Mouse (Mus musculus) embryonic facial prominence, embryonic 12.5 days (tissue): ENCODE measurements around the gene Laptm5. TPM values are rescaled to one million over a fixed set of nuclear protein-coding genes. Genes with fewer than 3 reads are reported as not detected.

Experiments
- ATAC-seq: fragments of 200-750 bp; cut with Nextera tagmentation; 2 replicates; pipeline ENCODE4 v1.8.0; 2017; ENCODE audit not compliant: insufficient number of reproducible peaks, insufficient read depth, low FRiP score, low TSS enrichment
- H3K27ac ChIP-seq: fragments of 300-500 bp; sonication (generic); 2 replicates; pipeline ENCODE4 v1.5.1; 2016; ENCODE audit warnings: mild to moderate bottlenecking
- H3K27me3 ChIP-seq: fragments of 300-500 bp; sonication (generic); 2 replicates; pipeline ENCODE4 v1.6.1; 2016; ENCODE audit warnings: mild to moderate bottlenecking, moderate library complexity
- H3K36me3 ChIP-seq: fragments of 300-500 bp; sonication (generic); 2 replicates; pipeline ENCODE4 v1.6.1; 2016; ENCODE audit warnings: mild to moderate bottlenecking
- H3K4me1 ChIP-seq: fragments of 300-500 bp; sonication (generic); 2 replicates; pipeline ENCODE4 v1.6.1; 2016
- H3K4me2 ChIP-seq: fragments of 300-500 bp; sonication (generic); replicated peaks from 2 replicates; pipeline ENCODE4 v1.6.1; 2016; ENCODE audit warnings: mild to moderate bottlenecking, moderate library complexity
- H3K4me3 ChIP-seq: fragments of 300-500 bp; sonication (generic); 2 replicates; pipeline ENCODE4 v1.5.1; 2016; ENCODE audit warnings: mild to moderate bottlenecking
- H3K9ac ChIP-seq: fragments of 300-500 bp; sonication (generic); 2 replicates; pipeline ENCODE4 v1.6.1; 2016; ENCODE audit warnings: mild to moderate bottlenecking, moderate library complexity
- H3K9me3 ChIP-seq: fragments of 300-500 bp; sonication (generic); 2 replicates; pipeline ENCODE4 v1.6.1; 2016; ENCODE audit warnings: mild to moderate bottlenecking, moderate library complexity
- whole genome bisulfite sequencing: fragments of 180-500 bp; shearing (Covaris S2); methylation state at CpG from one replicate; pipeline ENCODE4 v1.1.7; 2016; 5-methylcytosine and 5-hydroxymethylcytosine counted together
- polyA plus RNA-seq: library from polyadenylated mRNA; unstranded; fragments of >200 nt; fragmentation: Nextera tagmentation; extraction: Ambion mirVana; gene quantifications from 2 replicates; pipeline ENCODE4 v1.2.1, GENCODE M21; 2016

Laptm5 gene
- polyA plus RNA-seq, 1 experiment from 2014 or later: 19.5 TPM

DNA sequence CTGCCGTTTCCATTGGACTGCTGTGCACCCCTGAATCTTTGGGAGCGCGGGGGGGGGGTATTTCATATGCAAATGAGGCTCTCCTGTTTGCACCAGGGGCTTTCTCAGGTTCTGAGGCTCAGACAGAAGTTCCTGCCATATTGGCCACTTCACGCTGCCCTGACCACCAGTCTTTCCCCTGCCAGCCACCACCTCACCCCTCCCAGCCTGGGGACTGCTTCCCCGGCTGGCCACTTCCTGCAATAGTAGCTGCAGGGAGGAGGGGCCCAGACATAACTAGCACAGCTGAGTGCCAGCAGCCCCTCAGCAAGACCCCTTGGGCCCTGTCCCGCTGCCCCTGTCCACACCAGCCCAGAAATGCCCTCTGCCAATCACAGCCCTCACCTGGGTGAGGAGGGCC is 13.3 kb downstream of the Laptm5 start:
- no peak overlapping the region for H3K9ac ChIP-seq
- H3K4me2 ChIP-seq: no peak overlapping the region
- ATAC-seq: no peak
- H3K9me3 ChIP-seq: no peaks in the 10 kb centered on the region
- no peaks in the 10 kb centered on the region for H3K27me3 ChIP-seq
- no peak overlapping the region for H3K4me3 ChIP-seq
- WGBS: 53% methylated on average over 6 of the region's 6 CpGs
- no peaks in the 10 kb centered on the region for H3K36me3 ChIP-seq
- no peak overlapping the region for H3K27ac ChIP-seq
- H3K4me1 ChIP-seq: peaks cover 5% of the 10 kb centered on the region

DNA sequence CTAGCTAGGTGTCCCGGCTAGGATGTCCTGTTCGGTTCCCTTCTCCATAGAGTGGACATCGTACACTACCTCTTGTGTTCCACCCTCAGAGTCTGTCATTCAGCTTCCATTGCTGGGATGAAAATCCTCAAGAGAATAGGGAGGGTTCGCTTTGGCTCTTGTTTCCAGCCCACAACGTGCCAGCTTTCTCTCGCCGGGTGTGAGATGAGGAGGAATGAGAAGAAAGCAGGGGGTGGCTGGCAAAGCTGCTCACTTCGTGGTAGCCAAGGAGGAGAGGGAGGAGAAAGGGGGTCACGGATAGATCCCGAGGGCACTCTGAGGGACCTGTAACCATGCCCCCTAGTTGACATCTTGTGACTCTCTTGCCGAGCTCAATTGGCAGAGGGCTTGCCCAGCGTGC is 14.9 kb downstream of the Laptm5 start:
- H3K9ac ChIP-seq: no peak overlapping the region
- no peak overlapping the region for H3K27ac ChIP-seq
- no peak overlapping the region for H3K4me3 ChIP-seq
- H3K9me3 ChIP-seq: no peaks in the 10 kb centered on the region
- 87% methylated on average over 12 of the region's 12 CpGs for WGBS
- no peaks in the 10 kb centered on the region for H3K27me3 ChIP-seq
- no peak overlapping the region for H3K4me2 ChIP-seq
- no peaks in the 10 kb centered on the region for H3K36me3 ChIP-seq
- peaks cover 3% of the 10 kb centered on the region; the same call in 1 of the 2 replicates for H3K4me1 ChIP-seq
- no peak for ATAC-seq

DNA sequence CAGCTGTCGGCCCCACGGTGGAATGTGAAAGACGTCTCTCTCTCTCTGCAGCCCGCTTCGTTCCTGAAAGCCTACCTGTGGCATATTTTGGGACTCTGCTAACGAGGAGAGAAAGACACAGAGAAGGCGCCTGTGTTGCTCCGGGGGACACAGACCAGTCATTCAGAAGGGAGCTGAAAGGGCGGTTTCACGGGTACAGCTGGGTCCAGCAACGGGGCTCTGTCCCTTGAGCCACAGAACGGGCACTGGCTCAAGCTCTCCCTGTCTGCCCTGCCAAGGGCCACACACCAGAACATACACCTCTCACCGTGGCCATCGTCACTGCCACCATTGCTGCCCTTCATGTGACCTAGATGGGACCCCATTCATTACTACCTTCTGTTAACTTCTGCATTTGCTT is 29.7 kb downstream of the Laptm5 start:
- H3K9ac ChIP-seq: no peak overlapping the region
- no peak for ATAC-seq
- H3K36me3 ChIP-seq: no peaks in the 10 kb centered on the region
- peaks cover 3% of the 10 kb centered on the region; the same call in 1 of the 2 replicates for H3K4me1 ChIP-seq
- no peaks in the 10 kb centered on the region for H3K9me3 ChIP-seq
- no peak overlapping the region for H3K4me2 ChIP-seq
- H3K27me3 ChIP-seq: no peaks in the 10 kb centered on the region; the same call in none of the 2 replicates
- WGBS: 40% methylated on average over 14 of the region's 14 CpGs
- no peak overlapping the region for H3K27ac ChIP-seq
- H3K4me3 ChIP-seq: no peak overlapping the region

GRCm38 (mm10) chr4:130944112-130944511 is 31.2 kb downstream of the Laptm5 start, which contains the start of gene Matn1:
Gene Matn1, plus strand, starts transcription at chr4:130944385.
- no peaks in the 10 kb centered on the region for H3K36me3 ChIP-seq
- H3K9ac ChIP-seq: no peak within 1 kb of the TSS
- WGBS: 46% methylated on average over 6 of the region's 6 CpGs
- H3K9me3 ChIP-seq: no peaks in the 10 kb centered on the region
- no peaks in the 10 kb centered on the region; the same call in 1 of the 2 replicates for H3K27me3 ChIP-seq
- no peak within 1 kb of the TSS for H3K4me3 ChIP-seq
- no peak within 1 kb of the TSS for H3K27ac ChIP-seq
- no peak within 1 kb of the TSS for H3K4me2 ChIP-seq
- ATAC-seq: 0 out of 2 replicates have a peak, but pooled peaks have one; percentile 30
- H3K4me1 ChIP-seq: peaks cover 3% of the 10 kb centered on the region; the same call in 1 of the 2 replicates

DNA sequence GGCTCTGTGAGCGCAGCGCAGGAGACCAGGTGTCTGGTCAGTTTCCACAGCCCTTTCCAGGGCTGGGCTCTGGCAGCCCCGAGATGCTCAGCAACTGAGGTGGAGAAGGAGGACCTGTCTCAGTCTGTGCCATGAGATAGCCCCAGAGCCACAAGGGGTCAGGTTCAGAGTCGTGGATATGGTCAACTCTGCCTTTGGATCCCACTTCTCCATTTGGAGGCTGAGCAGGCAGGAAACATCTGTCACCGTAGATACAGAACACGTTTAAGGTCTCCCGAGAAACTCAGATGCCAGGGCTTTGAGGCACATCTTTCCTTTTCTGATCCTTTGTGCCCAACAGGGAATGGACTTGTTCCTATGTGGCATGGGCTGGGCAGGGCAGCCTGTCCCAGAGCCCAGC is 31.9 kb downstream of the Laptm5 start:
- no peak for ATAC-seq
- peaks cover 3% of the 10 kb centered on the region; the same call in 1 of the 2 replicates for H3K4me1 ChIP-seq
- H3K9ac ChIP-seq: no peak overlapping the region
- no peak overlapping the region for H3K4me2 ChIP-seq
- WGBS: 76% methylated on average over 7 of the region's 7 CpGs
- no peak overlapping the region for H3K4me3 ChIP-seq
- no peaks in the 10 kb centered on the region for H3K36me3 ChIP-seq
- no peaks in the 10 kb centered on the region for H3K9me3 ChIP-seq
- H3K27ac ChIP-seq: no peak overlapping the region
- H3K27me3 ChIP-seq: no peaks in the 10 kb centered on the region; the same call in 1 of the 2 replicates

DNA sequence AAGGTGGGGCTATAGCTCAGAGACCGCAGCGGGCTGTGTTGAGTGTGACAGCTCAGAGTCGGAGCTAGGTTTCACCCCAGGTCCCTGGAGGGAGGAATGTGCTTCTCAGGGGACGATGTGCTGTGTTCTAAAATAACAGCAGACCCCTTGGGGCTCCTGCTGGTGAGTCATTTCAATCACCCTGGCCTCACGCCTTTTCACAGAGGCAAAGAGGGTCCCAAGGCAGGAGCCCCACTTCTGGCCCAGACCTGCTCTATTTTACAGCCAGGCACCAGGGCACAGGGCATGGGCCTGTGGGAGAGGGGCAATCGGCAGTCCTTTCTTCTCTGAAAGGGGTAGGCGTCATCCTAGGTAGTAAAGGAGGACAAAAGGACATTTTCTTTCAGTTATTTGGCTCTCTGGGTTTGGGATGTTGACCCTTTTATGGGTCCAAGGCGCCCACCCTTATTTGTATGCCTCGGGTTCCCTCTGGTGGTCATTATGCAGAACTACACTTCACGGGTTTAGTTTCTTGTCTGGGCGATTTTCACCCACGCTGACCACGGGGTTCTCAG is 34.2 kb downstream of the Laptm5 start:
- Histone ChIP-seq H3K4me1 (peaks cover 3% of the 10 kb centered on the region; the same call in 1 of the 2 replicates), H3K36me3 (no peaks in the 10 kb centered on the region), H3K9me3 (no peaks in the 10 kb centered on the region), H3K27me3 (no peaks in the 10 kb centered on the region; the same call in 1 of the 2 replicates), H3K4me3 (no peak overlapping the region), H3K4me2 (0 out of 2 replicates have a peak overlapping the region, but pooled peaks have one; percentile 7), H3K27ac (no peak overlapping the region), H3K9ac (no peak overlapping the region)
- no peak for ATAC-seq
- WGBS: 19% methylated on average over 13 of the region's 13 CpGs

- Histone ChIP-seq H3K27ac (no peak overlapping the region), H3K4me1 (0 out of 2 replicates have a peak, but pooled peaks cover 3% of the 10 kb centered on the region), H3K27me3 (no peaks in the 10 kb centered on the region; the same call in 1 of the 2 replicates), H3K9me3 (no peaks in the 10 kb centered on the region), H3K9ac (no peak overlapping the region), H3K36me3 (no peaks in the 10 kb centered on the region), H3K4me3 (no peak overlapping the region), H3K4me2 (no peak overlapping the region)
- ATAC-seq: no peak
- WGBS: 86% methylated on average over 35 of the region's 35 CpGs
Observed at GRCm38 (mm10) chr4:130949821-130950384, 37.0 kb downstream of the Laptm5 start.

DNA sequence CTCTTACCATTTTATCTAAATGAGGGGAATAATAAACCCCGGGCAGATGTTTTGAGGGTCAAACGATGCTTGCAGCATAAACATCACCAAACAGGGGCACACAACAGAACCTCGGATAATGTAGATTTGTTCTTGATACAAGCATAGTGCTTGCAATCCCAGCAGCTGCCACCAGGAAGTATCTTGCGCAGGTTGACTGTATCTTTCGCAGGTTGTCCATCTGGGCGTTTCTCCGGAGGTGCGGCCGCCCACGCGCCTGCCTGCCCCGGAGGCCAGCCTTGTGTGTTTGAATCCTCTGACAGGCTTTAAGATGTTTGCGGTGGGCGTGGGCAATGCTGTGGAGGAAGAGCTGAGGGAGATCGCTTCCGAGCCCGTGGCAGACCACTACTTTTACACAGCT is 39.6 kb downstream of the Laptm5 start:
- H3K4me1 ChIP-seq: no peaks in the 10 kb centered on the region
- H3K9me3 ChIP-seq: no peaks in the 10 kb centered on the region
- ATAC-seq: no peak
- no peak overlapping the region for H3K4me3 ChIP-seq
- H3K27me3 ChIP-seq: no peaks in the 10 kb centered on the region
- H3K27ac ChIP-seq: no peak overlapping the region
- no peak overlapping the region for H3K4me2 ChIP-seq
- H3K36me3 ChIP-seq: no peaks in the 10 kb centered on the region
- 46% methylated on average over 17 of the region's 17 CpGs for WGBS
- no peak overlapping the region for H3K9ac ChIP-seq

DNA sequence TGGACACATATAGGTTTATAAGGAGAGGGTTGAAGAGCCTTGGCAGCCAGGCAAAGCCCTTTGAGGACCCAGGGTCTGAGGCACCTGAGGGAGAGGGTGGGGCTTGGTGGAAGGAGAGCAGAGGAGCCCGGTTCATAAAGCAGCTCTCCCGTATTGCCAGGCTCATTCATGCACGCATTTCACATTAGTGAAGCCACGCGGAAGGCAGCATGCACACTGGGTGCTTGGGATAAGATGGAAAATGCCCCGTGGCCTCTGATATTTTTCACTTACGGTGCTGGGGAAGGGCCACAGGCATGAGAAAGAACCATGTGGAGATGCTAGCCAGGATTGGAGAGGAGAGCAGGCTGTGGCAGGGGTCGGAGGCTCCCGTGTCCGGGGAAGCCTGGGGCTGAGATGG is 44.2 kb downstream of the Laptm5 start:
- no peak for ATAC-seq
- Histone ChIP-seq H3K9ac (no peak overlapping the region), H3K36me3 (no peaks in the 10 kb centered on the region), H3K4me2 (no peak overlapping the region), H3K9me3 (no peaks in the 10 kb centered on the region), H3K27me3 (no peaks in the 10 kb centered on the region), H3K4me1 (no peaks in the 10 kb centered on the region), H3K27ac (no peak overlapping the region), H3K4me3 (no peak overlapping the region)
- WGBS: 82% methylated on average over 10 of the region's 10 CpGs

- Histone ChIP-seq H3K4me3 (no peak overlapping the region), H3K4me1 (no peaks in the 10 kb centered on the region), H3K9me3 (no peaks in the 10 kb centered on the region), H3K36me3 (no peaks in the 10 kb centered on the region), H3K27ac (no peak overlapping the region), H3K27me3 (no peaks in the 10 kb centered on the region), H3K4me2 (no peak overlapping the region), H3K9ac (no peak overlapping the region)
- no peak for ATAC-seq
- WGBS: 73% methylated on average over 5 of the region's 5 CpGs
Observed at GRCm38 (mm10) chr4:130958812-130959211, 45.9 kb downstream of the Laptm5 start.

DNA sequence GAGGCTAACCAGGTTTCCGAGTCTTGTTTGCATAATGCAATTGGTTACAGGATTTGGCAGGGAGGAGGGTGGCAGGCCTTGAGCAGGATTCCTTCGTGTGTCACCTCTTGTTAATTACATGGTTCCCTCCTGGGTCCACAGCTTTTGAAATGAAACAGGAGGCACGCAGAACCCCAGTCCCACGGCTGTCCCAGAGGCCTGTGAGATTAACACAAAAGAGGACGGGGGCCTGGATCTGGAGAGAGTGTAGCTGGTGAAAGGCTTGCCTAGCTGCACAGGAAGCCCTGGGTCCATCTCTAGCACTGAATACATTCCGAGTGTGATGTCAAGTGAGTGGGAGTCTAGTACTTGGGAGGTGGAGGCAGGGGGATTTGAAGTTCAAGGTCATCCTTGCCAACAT is 46.8 kb downstream of the Laptm5 start:
- no peak overlapping the region for H3K27ac ChIP-seq
- no peak for ATAC-seq
- H3K27me3 ChIP-seq: no peaks in the 10 kb centered on the region
- H3K36me3 ChIP-seq: no peaks in the 10 kb centered on the region
- no peak overlapping the region for H3K4me2 ChIP-seq
- no peak overlapping the region for H3K9ac ChIP-seq
- no peaks in the 10 kb centered on the region for H3K9me3 ChIP-seq
- no peaks in the 10 kb centered on the region for H3K4me1 ChIP-seq
- no peak overlapping the region for H3K4me3 ChIP-seq
- WGBS: 56% methylated on average over 6 of the region's 6 CpGs

GRCm38 (mm10) chr4:130960118-130960734 is 47.3 kb downstream of the Laptm5 start:
- H3K4me3 ChIP-seq: no peak overlapping the region
- H3K27ac ChIP-seq: no peak overlapping the region
- H3K9ac ChIP-seq: no peak overlapping the region
- 30% methylated on average over 9 of the region's 9 CpGs for WGBS
- no peaks in the 10 kb centered on the region for H3K4me1 ChIP-seq
- no peaks in the 10 kb centered on the region for H3K36me3 ChIP-seq
- no peak overlapping the region for H3K4me2 ChIP-seq
- no peaks in the 10 kb centered on the region for H3K27me3 ChIP-seq
- 0 out of 2 replicates have a peak, but pooled peaks have one; percentile 59 for ATAC-seq
- no peaks in the 10 kb centered on the region for H3K9me3 ChIP-seq
